Mouse (Mus musculus): ENCODE results near the gene Syn3.
A peak's percentile ranks its signal among the peaks of the same experiment; 100 is the strongest.
"Not testable (repeated sequence)": the region's sequence is repeated elsewhere in the genome, so short reads cannot be mapped to it uniquely, and the experiment has no call there.

Gene Syn3

GRCm38 (mm10) chr10:86468612-86469546, 29.8 kb downstream of the Syn3 start:
- no peak for DNase-seq

GRCm38 (mm10) chr10:86463538-86464199, 35.0 kb downstream of the Syn3 start:
- DNase-seq, result peak; percentile 65 to 90

DNA sequence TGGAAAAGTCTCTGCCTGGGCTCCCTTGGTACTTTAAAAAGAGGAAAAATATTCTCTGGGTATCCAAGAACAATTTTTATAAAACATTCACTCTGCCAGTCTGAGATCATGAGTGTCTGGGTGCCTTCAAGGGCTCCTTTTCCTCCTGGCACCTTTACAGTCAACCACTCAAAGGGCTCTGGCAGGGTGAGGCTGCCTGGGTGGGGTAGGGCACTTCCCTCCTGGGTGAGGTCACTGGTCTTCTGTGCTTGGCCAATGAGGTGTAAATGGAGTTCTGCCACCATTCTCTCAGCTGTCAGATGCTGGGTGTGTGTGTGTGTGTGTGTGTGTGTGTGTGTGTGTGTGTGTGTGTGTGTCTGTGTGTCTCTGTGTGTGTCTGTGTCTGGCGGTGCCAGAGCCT, 39.1 kb downstream of the Syn3 start:
- DNase-seq, result peak in 1 of 2 experiments; percentile 3

GRCm38 (mm10) chr10:86457665-86458209, 41.0 kb downstream of the Syn3 start:
- DNase-seq, result no peak

DNA sequence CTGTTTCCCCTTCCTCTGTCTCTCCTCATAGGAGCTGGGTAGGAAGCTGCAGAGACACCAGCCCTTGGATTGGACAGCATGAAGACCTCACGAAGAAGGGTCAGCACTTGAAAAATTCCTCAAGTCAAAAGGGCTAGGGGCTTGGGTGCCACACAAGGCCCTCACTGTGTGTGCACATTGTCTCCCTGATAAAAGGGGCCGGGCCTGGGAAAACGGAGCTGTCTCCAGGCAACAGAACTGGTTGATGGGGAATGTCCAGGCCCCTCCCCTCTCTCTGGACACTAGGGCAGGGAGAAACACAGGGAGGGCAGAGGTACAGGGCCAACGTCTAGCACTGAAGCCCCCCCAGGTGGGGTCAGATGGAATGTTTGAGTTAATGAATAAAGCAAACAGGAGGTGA, 41.5 kb downstream of the Syn3 start:
- DNase-seq, result no peak

DNA sequence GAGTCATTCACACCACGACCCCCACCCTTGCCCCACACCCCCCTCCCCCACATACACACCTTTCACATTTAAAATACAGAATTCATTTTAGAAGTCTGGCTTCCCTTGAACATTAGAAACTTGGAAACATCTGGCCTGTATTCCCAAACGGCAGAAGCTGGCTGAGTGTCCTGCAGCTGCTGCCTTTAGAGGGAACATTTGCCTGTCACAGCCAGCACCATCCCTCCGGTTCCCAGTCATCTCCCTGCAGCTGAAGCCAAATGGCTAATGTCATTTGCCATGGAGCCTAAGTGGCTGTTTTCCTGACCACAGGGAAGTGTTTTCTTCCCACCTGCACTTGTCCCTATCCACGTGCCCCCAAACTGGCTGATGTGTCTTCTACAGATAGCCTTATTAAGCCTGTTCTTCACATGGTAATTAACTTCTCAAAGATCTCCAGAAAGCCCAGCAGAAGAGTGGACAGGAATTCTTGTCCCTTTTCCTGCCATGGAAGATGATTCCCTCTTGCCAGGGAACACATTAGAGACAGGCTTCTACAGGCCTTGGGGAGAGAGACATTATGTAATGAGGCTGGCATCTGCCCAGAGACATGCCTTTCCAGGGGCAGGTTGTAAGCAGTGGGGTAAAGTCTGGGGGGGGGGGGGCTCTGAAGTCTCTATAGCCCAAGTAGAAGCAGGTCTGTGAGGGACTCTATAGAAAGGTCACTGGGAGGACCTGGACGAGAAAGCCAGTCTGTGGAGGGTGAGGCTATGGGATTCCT, 43.2 kb downstream of the Syn3 start:
- DNase-seq, result peak; percentile 39 to 46

DNA sequence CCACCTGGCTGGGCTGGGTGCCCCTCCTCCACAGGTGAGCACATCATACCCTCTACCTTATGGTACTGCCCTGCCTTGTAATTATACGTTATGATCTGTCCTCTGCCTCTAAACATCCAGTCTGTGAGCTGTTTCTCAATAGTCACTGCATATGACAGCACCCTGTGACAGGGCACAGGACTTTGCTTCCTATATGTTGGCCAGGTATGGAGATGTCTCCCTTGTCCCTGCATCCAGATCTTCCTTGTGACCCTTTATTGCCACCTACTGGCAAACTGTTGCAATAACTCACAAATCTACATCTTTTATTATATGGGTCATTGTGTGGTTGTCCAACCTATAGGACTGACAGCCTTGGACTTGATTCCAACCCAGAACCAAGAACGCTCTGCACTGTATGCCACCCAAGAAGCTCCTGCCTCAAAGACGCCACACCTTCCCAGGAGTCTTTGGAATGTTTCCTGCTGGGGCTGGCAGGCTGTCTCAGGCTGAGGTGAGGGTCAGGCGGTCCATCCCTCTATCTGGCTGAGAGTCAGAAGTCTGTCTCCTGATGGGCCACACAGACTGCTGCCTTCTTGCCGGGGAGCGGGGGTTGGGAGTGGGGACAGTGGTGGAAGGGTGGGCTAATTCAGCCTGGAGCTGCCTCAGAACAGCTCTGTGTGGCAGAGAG, 46.2 kb downstream of the Syn3 start:
- peak; percentile 30 to 39 for DNase-seq

DNA sequence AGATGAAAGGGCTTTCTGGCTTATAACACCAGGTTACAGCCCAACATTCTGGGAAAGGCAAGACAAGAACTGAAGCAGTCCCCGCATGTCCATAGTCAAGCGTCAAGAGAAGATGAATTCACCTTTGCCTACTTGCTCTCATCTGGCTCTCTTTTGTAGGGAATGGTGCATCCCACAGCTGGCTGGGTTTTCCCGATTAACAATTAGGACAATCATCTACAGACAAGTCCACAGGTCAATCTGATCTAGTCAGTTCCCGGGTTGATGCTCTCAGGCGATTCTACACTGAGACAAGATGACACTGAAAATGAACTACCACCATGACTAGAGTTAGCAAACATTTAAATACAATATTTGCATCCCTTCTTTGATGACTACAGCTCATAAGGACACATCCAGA, 47.4 kb downstream of the Syn3 start:
- DNase-seq, result peak; percentile 72 to 74

GRCm38 (mm10) chr10:86446649-86447048, 52.0 kb downstream of the Syn3 start:
- no peak for DNase-seq

- DNase-seq, result no peak
These were observed 53.5 kb downstream of the Syn3 start for GRCm38 (mm10) chr10:86445207-86445606.

GRCm38 (mm10) chr10:86444665-86445064, 54.0 kb downstream of the Syn3 start:
- DNase-seq, result no peak

GRCm38 (mm10) chr10:86441765-86442164, 56.9 kb downstream of the Syn3 start:
- no peak for DNase-seq

GRCm38 (mm10) chr10:86439640-86440039, 59.1 kb downstream of the Syn3 start:
- DNase-seq, result no peak

DNA sequence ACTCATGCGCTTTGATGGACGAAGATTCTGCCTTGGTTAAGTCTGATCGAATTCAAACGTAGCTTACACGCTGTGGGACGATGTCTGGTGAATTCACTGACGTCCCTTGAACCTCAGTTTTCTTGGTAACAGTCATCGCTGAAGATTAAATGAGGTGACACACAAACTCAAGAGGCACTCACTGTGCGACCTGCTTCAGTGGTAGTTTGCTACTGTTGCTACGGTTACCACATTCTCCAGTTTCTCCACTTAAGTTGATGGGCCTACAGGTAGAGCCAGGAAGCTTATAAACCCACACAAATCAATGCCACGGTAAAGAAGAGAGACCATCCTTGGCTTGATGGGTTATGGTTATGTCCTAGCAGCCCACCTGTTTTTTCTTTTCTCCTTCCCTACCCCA, 61.4 kb downstream of the Syn3 start:
- DNase-seq, result no peak

DNA sequence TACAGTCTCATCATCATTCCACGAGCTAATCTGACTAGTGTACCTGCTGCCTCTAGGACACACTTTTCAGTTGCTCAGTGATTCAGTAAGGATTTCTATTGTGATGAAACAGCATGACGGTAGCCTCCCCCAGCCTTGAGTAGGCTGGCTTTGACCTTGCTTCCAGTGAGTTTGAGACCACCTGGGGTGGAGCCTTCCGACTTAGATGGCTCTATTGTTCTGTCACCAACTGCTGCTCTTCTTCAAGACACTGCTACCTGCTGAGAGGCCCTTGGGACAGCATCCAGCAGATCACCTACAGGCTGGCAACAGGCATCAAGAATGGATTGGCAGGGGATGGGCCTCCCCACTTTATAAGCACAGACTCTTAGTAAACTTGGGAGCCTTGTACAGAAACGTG, 63.7 kb downstream of the Syn3 start:
- DNase-seq, result not testable (repeated sequence)

DNA sequence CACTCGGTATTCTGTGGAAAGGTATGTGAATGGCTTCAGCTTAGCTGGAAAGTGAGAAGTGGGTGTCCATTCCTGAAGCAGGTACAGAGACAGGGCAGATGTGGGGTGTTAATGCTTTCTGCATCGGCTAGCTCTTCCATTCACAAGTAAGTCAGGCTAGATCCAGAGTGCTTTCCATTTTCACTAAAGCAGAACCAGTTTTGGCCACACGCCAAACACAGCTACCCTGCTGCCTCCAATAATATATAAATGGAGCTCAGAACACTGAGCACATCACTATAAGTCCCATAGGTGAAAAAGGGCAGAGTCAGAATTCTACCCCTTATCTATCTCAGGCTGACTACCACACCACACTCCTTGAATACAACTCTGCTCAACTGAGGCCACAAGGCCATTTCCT, 69.0 kb downstream of the Syn3 start:
- peak in 1 of 2 experiments; percentile 15 for DNase-seq

- DNase-seq, result peak; percentile 25 to 38
These were observed 70.7 kb downstream of the Syn3 start for GRCm38 (mm10) chr10:86427956-86428355.

DNA sequence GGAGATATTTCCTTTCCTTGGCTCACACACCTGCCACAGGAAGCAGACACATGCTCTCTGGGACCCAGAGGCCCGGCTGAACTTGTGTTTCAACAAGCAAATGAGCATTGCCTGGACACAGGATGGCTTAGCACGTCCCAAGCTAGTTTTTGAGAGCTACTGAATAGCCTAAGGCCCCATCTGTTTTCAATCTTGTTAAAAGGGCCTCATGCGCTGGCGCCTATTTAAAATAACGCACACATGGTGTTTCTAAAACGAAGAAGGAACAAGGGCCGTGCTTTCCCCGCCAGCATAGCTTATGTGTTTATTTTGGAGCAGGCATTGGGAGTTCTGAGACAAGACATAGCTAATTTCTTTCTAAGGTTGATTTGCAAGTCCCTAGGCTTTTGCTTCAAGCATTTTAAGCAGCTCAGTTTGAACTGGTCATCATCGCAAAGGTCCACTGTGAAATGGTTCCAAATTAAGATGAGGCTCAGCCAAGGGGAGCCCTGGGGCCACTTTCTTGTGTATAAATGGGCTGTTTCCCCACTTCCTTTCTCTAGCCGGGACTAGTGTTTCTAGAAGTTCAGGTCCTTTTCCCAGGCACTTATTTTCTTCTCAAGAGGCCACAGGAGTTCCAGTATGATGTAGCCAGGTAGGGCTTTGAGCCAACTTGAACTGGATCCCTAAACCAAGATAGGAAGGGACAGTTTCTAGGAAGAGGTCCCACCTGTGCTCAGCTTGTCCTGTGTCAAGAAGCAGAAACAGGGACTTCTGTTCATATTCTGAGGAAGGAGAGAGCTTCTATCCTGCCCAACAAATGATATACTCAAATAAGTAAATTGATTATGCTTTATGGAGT, 72.8 kb downstream of the Syn3 start:
- DNase-seq, result peak; percentile 25 to 57

- peak; percentile 39 to 41 for DNase-seq
These were observed 76.8 kb downstream of the Syn3 start for GRCm38 (mm10) chr10:86421731-86422370.

GRCm38 (mm10) chr10:86418931-86419330, 79.8 kb downstream of the Syn3 start:
- DNase-seq, result peak; percentile 52

- no peak for DNase-seq
These were observed 80.4 kb downstream of the Syn3 start for GRCm38 (mm10) chr10:86418345-86418744.

Measured in kidney, adult 8-10 months (tissue).